In the genomic region with DNA sequence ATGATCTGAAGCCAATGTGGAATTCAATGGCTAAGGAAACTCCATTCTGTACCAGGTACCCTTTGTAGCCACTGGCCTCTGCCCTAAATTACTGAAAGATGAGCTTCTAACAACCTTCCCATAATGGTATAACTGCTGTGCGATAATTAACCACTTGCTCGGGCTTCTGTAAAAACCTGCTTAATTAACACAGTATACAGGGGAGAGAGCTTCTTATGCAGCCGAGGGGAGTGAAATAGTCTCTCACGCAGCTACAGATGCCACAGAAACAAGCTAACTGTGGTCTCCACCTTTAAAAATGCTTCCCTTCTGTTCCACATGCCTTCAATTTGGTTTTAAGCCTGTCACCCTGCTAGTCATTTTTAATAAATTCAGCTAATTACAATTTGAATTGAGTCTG, we compare ENCODE assay signal across 29 mouse cellular contexts. TPM values are rescaled to one million over a fixed set of nuclear protein-coding genes. Genes with fewer than 3 reads are reported as not detected.
DNase-seq lines count a peak whose midpoint lies in the region; ATAC-seq lines count a peak whose summit lies in the region.
"Had no signal": no experiment of that assay in that cellular context is flagged by ENCODE, and none has a peak within 500 bp of the region (broad histone marks: within the 10 kb centered on the region; RNA-seq: fewer than 3 reads in every experiment).

No protein-coding gene starts in this region.

- ATAC-seq in forebrain, embryonic 11.5 days (replicated peaks; ENCODE audit: low FRiP score): peak; percentile 73
- peak; percentile 53; the same call in 1 of the 2 replicates for ATAC-seq in forebrain, embryonic 15.5 days (replicated peaks)
- ATAC-seq: activated CD4-positive, CD25-positive, alpha-beta regulatory T cell, adult 4 months; hindbrain, postnatal 0 days; inflammation-experienced regulatory T-cells, adult 6 months; intestine, embryonic 16.5 days had no signal

- H3K4me2 ChIP-seq in forebrain, embryonic 11.5 days (ENCODE audit: low read depth, low read length, severe bottlenecking): no peak overlapping the region
- H3K4me2 ChIP-seq in forebrain, embryonic 15.5 days (replicated peaks): no peak overlapping the region
- H3K4me2 ChIP-seq: embryonic facial prominence, embryonic 13.5 days; heart, embryonic 12.5 days; heart, embryonic 15.5 days; hindbrain, embryonic 13.5 days had no signal

- no peaks in the 10 kb centered on the region for H3K9me3 ChIP-seq in forebrain, embryonic 11.5 days (ENCODE audit: control insufficient read depth, low read length)
- H3K9me3 ChIP-seq in forebrain, embryonic 10.5 days: no peaks in the 10 kb centered on the region
- no peaks in the 10 kb centered on the region for H3K9me3 ChIP-seq in forebrain, embryonic 15.5 days
- H3K9me3 ChIP-seq in midbrain, embryonic 10.5 days (replicated peaks): no peaks in the 10 kb centered on the region
- H3K9me3 ChIP-seq: embryonic facial prominence, embryonic 10.5 days; embryonic facial prominence, embryonic 13.5 days; heart, embryonic 12.5 days; heart, embryonic 15.5 days; hindbrain, embryonic 10.5 days; hindbrain, embryonic 13.5 days had no signal

- no peak overlapping the region for H3K27ac ChIP-seq in forebrain, embryonic 11.5 days (ENCODE audit: low read depth, low read length)
- H3K27ac ChIP-seq in forebrain, embryonic 10.5 days: no peak overlapping the region
- 0 out of 2 replicates have a peak overlapping the region, but pooled peaks have one; percentile 27 for H3K27ac ChIP-seq in forebrain, embryonic 15.5 days (replicated peaks)
- no peak overlapping the region for H3K27ac ChIP-seq in midbrain, embryonic 10.5 days (replicated peaks)
- H3K27ac ChIP-seq: embryonic facial prominence, embryonic 10.5 days; embryonic facial prominence, embryonic 13.5 days; heart, embryonic 15.5 days; hindbrain, embryonic 10.5 days; hindbrain, embryonic 13.5 days; hindbrain, postnatal 0 days had no signal

- WGBS in forebrain, embryonic 11.5 days: 47% methylated on average over 4 of the region's 4 CpGs
- 50% methylated on average over 4 of the region's 4 CpGs for WGBS in forebrain, embryonic 10.5 days
- WGBS in forebrain, embryonic 15.5 days: 38% methylated on average over 4 of the region's 4 CpGs
- WGBS in midbrain, embryonic 10.5 days: 81% methylated on average over 4 of the region's 4 CpGs

- no peak overlapping the region for H3K9ac ChIP-seq in forebrain, embryonic 11.5 days (ENCODE audit: low read length)
- no peak overlapping the region for H3K9ac ChIP-seq in forebrain, embryonic 15.5 days (replicated peaks)
- H3K9ac ChIP-seq: embryonic facial prominence, embryonic 13.5 days; heart, embryonic 12.5 days; heart, embryonic 15.5 days; hindbrain, embryonic 13.5 days had no signal

- no peak for DNase-seq in forebrain, embryonic 11.5 days (ENCODE audit: low spot score)
- DNase-seq in forebrain, embryonic 10.5 days (ENCODE audit: extremely low spot score, low spot score): no peak
- peak; percentile 21 for DNase-seq in retina, postnatal 1 day
- no peak for DNase-seq in retina, embryonic 14.5 days (ENCODE audit: low spot score)
- DNase-seq in midbrain, embryonic 10.5 days (ENCODE audit: low spot score): no peak
- DNase-seq in yolk sac, embryonic 10.5 days (ENCODE audit: low spot score): no peak
- DNase-seq: adrenal gland, adult 8-10 months; adrenal gland, postnatal 25 days; cerebellum, adult 11 months; cerebellum, adult 8-10 months; cerebellum, postnatal 10 days; cerebellum, postnatal 36 days; embryo, embryonic 11 days; gastrocnemius, postnatal 25 days; heart, adult 18-20 months; heart, postnatal 10 days; heart, postnatal 36 days had no signal

- H3K4me1 ChIP-seq in forebrain, embryonic 11.5 days (replicated peaks; ENCODE audit: control insufficient read depth, insufficient read depth, low read length): no peaks in the 10 kb centered on the region
- peaks cover 5% of the 10 kb centered on the region for H3K4me1 ChIP-seq in forebrain, embryonic 10.5 days
- H3K4me1 ChIP-seq in forebrain, embryonic 15.5 days: no peaks in the 10 kb centered on the region
- peaks cover 6% of the 10 kb centered on the region; the same call in 1 of the 2 replicates for H3K4me1 ChIP-seq in midbrain, embryonic 10.5 days
- H3K4me1 ChIP-seq: embryonic facial prominence, embryonic 10.5 days; embryonic facial prominence, embryonic 13.5 days; heart, embryonic 12.5 days; heart, embryonic 15.5 days; hindbrain, embryonic 10.5 days; hindbrain, embryonic 13.5 days had no signal

- H3K27me3 ChIP-seq in forebrain, embryonic 11.5 days (ENCODE audit: control insufficient read depth, insufficient read depth, low read length): no peaks in the 10 kb centered on the region
- H3K27me3 ChIP-seq in forebrain, embryonic 10.5 days (ENCODE audit: poor library complexity, severe bottlenecking): no peaks in the 10 kb centered on the region
- H3K27me3 ChIP-seq in forebrain, embryonic 15.5 days: no peaks in the 10 kb centered on the region
- no peaks in the 10 kb centered on the region for H3K27me3 ChIP-seq in midbrain, embryonic 10.5 days (ENCODE audit: low read depth, poor library complexity, severe bottlenecking)
- H3K27me3 ChIP-seq: embryonic facial prominence, embryonic 13.5 days; heart, embryonic 12.5 days; heart, embryonic 15.5 days; hindbrain, embryonic 13.5 days had no signal

- H3K36me3 ChIP-seq in forebrain, embryonic 11.5 days (ENCODE audit: control insufficient read depth, insufficient read depth, low read length): no peaks in the 10 kb centered on the region
- H3K36me3 ChIP-seq in forebrain, embryonic 10.5 days (replicated peaks): no peaks in the 10 kb centered on the region
- H3K36me3 ChIP-seq in forebrain, embryonic 15.5 days: no peaks in the 10 kb centered on the region
- no peaks in the 10 kb centered on the region for H3K36me3 ChIP-seq in midbrain, embryonic 10.5 days
- H3K36me3 ChIP-seq: embryonic facial prominence, embryonic 10.5 days; embryonic facial prominence, embryonic 13.5 days; heart, embryonic 12.5 days; heart, embryonic 15.5 days; hindbrain, embryonic 10.5 days; hindbrain, embryonic 13.5 days had no signal

- H3K4me3 ChIP-seq in forebrain, embryonic 11.5 days (ENCODE audit: low read depth, low read length): no peak overlapping the region
- H3K4me3 ChIP-seq in forebrain, embryonic 10.5 days: no peak overlapping the region
- no peak overlapping the region for H3K4me3 ChIP-seq in forebrain, embryonic 15.5 days
- H3K4me3 ChIP-seq in midbrain, embryonic 10.5 days: no peak overlapping the region
- H3K4me3 ChIP-seq: embryonic facial prominence, embryonic 10.5 days; embryonic facial prominence, embryonic 13.5 days; erythroblast, embryonic 14.5 days; heart, embryonic 12.5 days; heart, embryonic 15.5 days; hindbrain, embryonic 10.5 days; hindbrain, embryonic 13.5 days had no signal

RNA-seq across cellular contexts. Expression of gene Fundc1, which starts 17.6 kb away (rescaled TPM):
- polyA plus RNA-seq in forebrain, embryonic 11.5 days (2014; fragmentation: Nextera tagmentation; extraction: Ambion mirVana): 47.4 and 49.7 TPM in 2 replicates
- polyA plus RNA-seq in forebrain, embryonic 10.5 days (2016; fragmentation: Nextera tagmentation; extraction: Ambion mirVana): 36.1 and 39.6 TPM in 2 replicates
- 63.7 and 65.0 TPM in 2 replicates for polyA plus RNA-seq in forebrain, embryonic 15.5 days (2015; fragmentation: Nextera tagmentation; extraction: Ambion mirVana)
- 40.1 and 41.2 TPM in 2 replicates for polyA plus RNA-seq in midbrain, embryonic 10.5 days (2016; fragmentation: Nextera tagmentation; extraction: Ambion mirVana)
